Mouse (Mus musculus) G1E (cell line): Measurements from ENCODE around the gene Relch. TPM values are rescaled to one million over a fixed set of nuclear protein-coding genes. Genes with fewer than 3 reads are reported as not detected.

Experiments
- ATAC-seq: 2 replicates; pipeline ENCODE4 v1.8.0; 2016; ENCODE audit warnings: mild to moderate bottlenecking; ENCODE audit not compliant: insufficient number of reproducible peaks, poor library complexity, low FRiP score, severe bottlenecking; ENCODE audit errors: extremely low read depth
- DNase-seq: peaks from one replicate; pipeline ENCODE4 v3.0.0; 2012; ENCODE audit warnings: low spot score
- H3K27me3 ChIP-seq: 2 replicates; pipeline ENCODE4 v1.6.1; 2012; ENCODE audit warnings: mild to moderate bottlenecking, low read length, inconsistent platforms; ENCODE audit not compliant: insufficient read depth
- H3K36me3 ChIP-seq: replicated peaks from 2 replicates; pipeline ENCODE3; 2012; ENCODE audit warnings: mild to moderate bottlenecking, inconsistent platforms
- H3K4me1 ChIP-seq: 2 replicates; pipeline ENCODE4 v1.6.1; 2012; ENCODE audit warnings: low read depth, low read length, inconsistent platforms, mixed read lengths; ENCODE audit not compliant: insufficient read depth
- H3K4me3 ChIP-seq: 2 replicates; pipeline ENCODE4 v1.5.1; 2012; ENCODE audit warnings: low read depth, mild to moderate bottlenecking, inconsistent platforms, low read length, moderate library complexity, mixed read lengths
- H3K9me3 ChIP-seq: replicated peaks from 2 replicates; pipeline ENCODE4 v1.6.1; 2012; ENCODE audit warnings: inconsistent platforms
- CTCF ChIP-seq: IDR thresholded peaks from 2 replicates; pipeline ENCODE4 v1.5.1; 2012; ENCODE audit warnings: low read depth, low read length, inconsistent platforms, mixed read lengths
- GATA1 ChIP-seq: IDR thresholded peaks from 2 replicates; pipeline ENCODE4 v1.6.1; 2012; ENCODE audit warnings: borderline replicate concordance, low read length, inconsistent platforms, mixed read lengths
- GATA2 ChIP-seq: IDR thresholded peaks from 2 replicates; pipeline ENCODE4 v1.6.1; 2012; ENCODE audit warnings: low read depth, low read length, inconsistent platforms, borderline replicate concordance
- POLR2AphosphoS5 ChIP-seq: IDR thresholded peaks from 2 replicates; pipeline ENCODE4 v1.6.1; 2012; ENCODE audit warnings: low read depth, low read length, inconsistent platforms; ENCODE audit not compliant: insufficient replicate concordance
- TAL1 ChIP-seq: conservative IDR thresholded peaks from 2 replicates; pipeline ENCODE4 v1.6.1; 2012; ENCODE audit warnings: low read depth, low read length, inconsistent platforms, mixed read lengths
- polyA plus RNA-seq: library from polyadenylated mRNA; stranded (reverse); fragments of >175 nt; gene quantifications from 2 replicates; pipeline ENCODE4 v1.2.3, GENCODE M21; 2012
- total RNA-seq, 2 experiments: library from RNA; stranded (forward) in 1 of 2; stranded (reverse) in 1 of 2; fragments of 200-1000 nt in 1 of 2; fragments of >200 nt in 1 of 2; fragmentation: Nextera tagmentation in 1 of 2; gene quantifications; 2 replicates each; pipeline ENCODE4 v1.2.3; 2014 to 2017

The Relch gene
- total and polyA plus RNA-seq, 3 experiments = 40.8 to 83.2 (median 76.6) TPM

- H3K9me3 ChIP-seq = no peaks in the 10 kb centered on the region
- H3K27me3 ChIP-seq = no peaks in the 10 kb centered on the region
- H3K4me3 ChIP-seq = peak overlapping the region; percentile 100
- H3K36me3 ChIP-seq = peaks cover 21% of the 10 kb centered on the region
- TF ChIP-seq POLR2AphosphoS5 (no peak), GATA1 (no peak), GATA2 (no peak), CTCF (no peak), TAL1 (no peak)
- peaks cover 36% of the 10 kb centered on the region for H3K4me1 ChIP-seq
- no peak for ATAC-seq
- DNase-seq = peak; percentile 4
These were observed 526 bp downstream of the Relch start for GRCm38 (mm10) chr1:105663962-105664812.

GRCm38 (mm10) chr1:105669700-105670099, 6.0 kb downstream of the Relch start:
- H3K9me3 ChIP-seq = no peaks in the 10 kb centered on the region

GRCm38 (mm10) chr1:105674763-105675162, 11.1 kb downstream of the Relch start:
- Histone ChIP-seq H3K4me1 (peaks cover 10% of the 10 kb centered on the region; the same call in 1 of the 2 replicates), H3K36me3 (peaks cover 30% of the 10 kb centered on the region), H3K27me3 (no peaks in the 10 kb centered on the region), H3K9me3 (no peaks in the 10 kb centered on the region), H3K4me3 (no peak overlapping the region)
- DNase-seq (no peak), ATAC-seq (no peak)
- TF ChIP-seq CTCF (no peak), TAL1 (no peak), POLR2AphosphoS5 (no peak), GATA2 (no peak), GATA1 (no peak)

More at GRCm38 (mm10) chr1:105669700-105670099, 6.0 kb downstream of the Relch start:
- Histone ChIP-seq H3K4me1 (peaks cover 32% of the 10 kb centered on the region), H3K36me3 (peaks cover 27% of the 10 kb centered on the region), H3K27me3 (no peaks in the 10 kb centered on the region), H3K4me3 (no peak overlapping the region)
- ATAC-seq (no peak), DNase-seq (no peak)
- TF ChIP-seq GATA2 = no peak
- no peak for TF ChIP-seq POLR2AphosphoS5
- TF ChIP-seq GATA1 = no peak
- TF ChIP-seq TAL1 = no peak
- TF ChIP-seq CTCF = no peak

GRCm38 (mm10) chr1:105680587-105680986, 16.9 kb downstream of the Relch start:
- H3K36me3 ChIP-seq = peaks cover 43% of the 10 kb centered on the region
- H3K27me3 ChIP-seq = no peaks in the 10 kb centered on the region
- ATAC-seq (peak; percentile 75), DNase-seq (no peak)
- H3K4me3 ChIP-seq = no peak overlapping the region
- H3K4me1 ChIP-seq = peaks cover 2% of the 10 kb centered on the region; the same call in 1 of the 2 replicates
- no peaks in the 10 kb centered on the region for H3K9me3 ChIP-seq
- TF ChIP-seq GATA2 = no peak
- no peak for TF ChIP-seq TAL1
- TF ChIP-seq GATA1 = no peak
- TF ChIP-seq POLR2AphosphoS5 = no peak
- TF ChIP-seq CTCF = peak; percentile 36; the same call in 1 of the 2 replicates

GRCm38 (mm10) chr1:105685501-105685900, 21.8 kb downstream of the Relch start:
- ATAC-seq = no peak
- H3K27me3 ChIP-seq = no peaks in the 10 kb centered on the region
- no peak for DNase-seq
- no peak overlapping the region for H3K4me3 ChIP-seq
- no peaks in the 10 kb centered on the region; the same call in 1 of the 2 replicates for H3K4me1 ChIP-seq
- no peak for TF ChIP-seq GATA2
- TF ChIP-seq CTCF = no peak
- no peak for TF ChIP-seq TAL1
- TF ChIP-seq GATA1 = no peak
- TF ChIP-seq POLR2AphosphoS5 = no peak
- no peaks in the 10 kb centered on the region for H3K9me3 ChIP-seq
- H3K36me3 ChIP-seq = peaks cover 38% of the 10 kb centered on the region

GRCm38 (mm10) chr1:105695581-105695980, 31.9 kb downstream of the Relch start:
- ATAC-seq (no peak), DNase-seq (no peak)
- Histone ChIP-seq H3K4me1 (no peaks in the 10 kb centered on the region), H3K4me3 (no peak overlapping the region), H3K27me3 (no peaks in the 10 kb centered on the region), H3K36me3 (peaks cover 53% of the 10 kb centered on the region), H3K9me3 (no peaks in the 10 kb centered on the region)
- TF ChIP-seq POLR2AphosphoS5 (no peak), TAL1 (no peak), GATA2 (no peak), GATA1 (no peak), CTCF (no peak)
